Mouse (Mus musculus): ENCODE measurements around the gene Slc6a5.

DNA sequence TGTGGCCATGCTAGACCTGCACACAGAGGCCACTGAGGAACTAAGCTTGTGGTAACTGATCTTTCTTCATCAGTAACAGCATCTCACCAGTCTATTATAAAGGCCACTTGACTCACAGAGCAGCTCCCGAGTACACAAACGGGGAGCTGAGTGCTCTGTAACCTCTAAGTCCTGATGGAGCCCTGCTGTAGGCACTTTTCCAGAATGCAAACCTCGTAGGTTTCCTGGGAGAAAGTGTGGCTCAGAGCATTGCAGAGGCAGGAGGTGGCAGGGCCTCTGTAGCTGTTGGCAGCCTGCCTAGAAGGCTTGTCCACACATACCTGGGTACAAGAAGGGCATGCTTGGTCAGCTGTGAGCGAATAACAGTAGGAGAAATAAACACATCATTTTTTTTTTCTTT lies 27.7 kb upstream of the Slc6a5 start:
- TF ChIP-seq CTCF (IDR thresholded peaks at IDR 0.05) (no peak), EP300 (IDR thresholded peaks at IDR 0.05) (no peak)
